Mouse (Mus musculus) heart, adult 9 months (tissue): Measurements from ENCODE around the gene Bmp8a.
"Not testable (repeated sequence)": the region's sequence is repeated elsewhere in the genome, so short reads cannot be mapped to it uniquely, and the experiment has no call there.

ENCODE experiments used
- DNase-seq, 2 experiments: peaks; one replicate each; pipeline ENCODE4 v3.0.0; 2022; ENCODE audit warnings: low spot score in 2 of 2

Bmp8a gene

GRCm38 (mm10) chr4:123331326-123331725, 11.7 kb downstream of the Bmp8a start:
- no peak for DNase-seq

- DNase-seq, result no peak
These were observed 14.1 kb downstream of the Bmp8a start for GRCm38 (mm10) chr4:123328946-123329345.

GRCm38 (mm10) chr4:123327630-123328029, 15.4 kb downstream of the Bmp8a start:
- no peak for DNase-seq

- DNase-seq, result no peak
These were observed 17.0 kb downstream of the Bmp8a start for GRCm38 (mm10) chr4:123326087-123326486.

- no peak for DNase-seq
These were observed 19.5 kb downstream of the Bmp8a start, which contains the start of gene Oxct2a for GRCm38 (mm10) chr4:123323534-123323933. TSS of gene Oxct2a (minus strand) at chr4:123323634.

- not testable (repeated sequence) for DNase-seq
These were observed 20.1 kb downstream of the Bmp8a start for GRCm38 (mm10) chr4:123322910-123323309.

- DNase-seq, result no peak
These were observed 28.6 kb downstream of the Bmp8a start for GRCm38 (mm10) chr4:123314497-123314896.

- DNase-seq, result no peak
These were observed 30.0 kb downstream of the Bmp8a start for GRCm38 (mm10) chr4:123313010-123313409.

- DNase-seq, result no peak
These were observed 31.2 kb downstream of the Bmp8a start for GRCm38 (mm10) chr4:123311845-123312244.

- no peak for DNase-seq
These were observed 34.8 kb downstream of the Bmp8a start for GRCm38 (mm10) chr4:123308292-123308691.

GRCm38 (mm10) chr4:123306999-123307398, 36.1 kb downstream of the Bmp8a start:
- no peak for DNase-seq

- DNase-seq, result peak in 1 of 2 experiments; percentile 54
These were observed 37.3 kb downstream of the Bmp8a start for GRCm38 (mm10) chr4:123305789-123306188.

GRCm38 (mm10) chr4:123298980-123299670, 43.9 kb downstream of the Bmp8a start:
- peak; percentile 46 to 53 for DNase-seq

GRCm38 (mm10) chr4:123298226-123298625, 44.8 kb downstream of the Bmp8a start:
- peak; percentile 42 to 56 for DNase-seq

GRCm38 (mm10) chr4:123297195-123297960, 45.7 kb downstream of the Bmp8a start:
- no peak for DNase-seq

GRCm38 (mm10) chr4:123296148-123296534, 46.9 kb downstream of the Bmp8a start:
- no peak for DNase-seq

- no peak for DNase-seq
These were observed 47.4 kb downstream of the Bmp8a start for GRCm38 (mm10) chr4:123295516-123296147.

GRCm38 (mm10) chr4:123295026-123295425, 48.0 kb downstream of the Bmp8a start:
- not testable (repeated sequence) for DNase-seq

GRCm38 (mm10) chr4:123293661-123294443, 49.2 kb downstream of the Bmp8a start:
- peak in 1 of 2 experiments; percentile 52 for DNase-seq

- no peak for DNase-seq
These were observed 50.1 kb downstream of the Bmp8a start for GRCm38 (mm10) chr4:123292989-123293388.

- DNase-seq, result no peak
These were observed 50.7 kb downstream of the Bmp8a start for GRCm38 (mm10) chr4:123292390-123292789.

- DNase-seq, result no peak
These were observed 54.0 kb downstream of the Bmp8a start for GRCm38 (mm10) chr4:123289038-123289437.
